9 mouse cellular contexts compared by ENCODE assay signal in the genomic region with DNA sequence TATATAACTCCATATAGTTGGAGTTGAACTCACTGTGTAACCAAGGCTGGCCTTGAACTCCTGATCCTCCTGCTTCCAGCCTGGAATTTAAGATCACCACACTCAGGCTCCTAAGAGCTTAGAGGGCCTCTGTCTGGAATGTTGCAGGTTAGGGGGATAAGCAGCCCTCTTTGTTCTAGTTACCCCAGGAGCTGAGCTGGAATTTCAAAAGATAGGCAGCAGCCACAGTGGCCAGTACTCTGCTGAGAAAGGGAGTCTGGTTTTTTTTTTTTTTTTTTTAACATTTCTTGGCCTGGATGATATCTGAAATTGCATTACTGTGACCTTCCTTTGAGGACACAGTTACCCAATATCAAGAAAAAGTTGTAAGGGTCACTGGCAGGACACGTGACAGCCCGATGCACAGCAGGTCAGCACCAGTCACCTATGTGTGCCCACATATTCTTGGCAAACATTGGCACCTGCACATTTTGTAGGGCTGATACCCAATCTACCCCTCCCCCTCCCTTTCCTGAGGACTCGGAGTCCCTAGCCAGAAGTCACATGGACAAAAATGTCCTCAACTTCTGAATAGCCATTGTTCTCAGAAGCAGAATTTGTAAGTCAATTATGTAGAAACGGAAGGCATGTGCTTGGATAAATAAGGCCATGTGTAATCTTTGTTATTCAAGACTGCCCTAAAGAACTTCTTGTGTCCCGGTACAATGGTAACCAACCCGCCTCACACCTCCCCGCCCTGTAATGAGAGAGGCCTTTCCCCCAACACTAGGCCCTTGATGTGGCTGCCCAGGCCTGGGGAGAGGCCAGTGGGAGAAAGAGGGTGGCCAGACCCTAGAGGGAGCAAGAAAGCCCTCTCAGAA. TPM values are rescaled to one million over a fixed set of nuclear protein-coding genes. Genes with fewer than 3 reads are reported as not detected.
DNase-seq lines count a peak whose midpoint lies in the region; ATAC-seq and TF ChIP-seq lines count a peak whose summit lies in the region.
"Had no signal": no experiment of that assay in that cellular context is flagged by ENCODE, and none has a peak within 500 bp of the region (broad histone marks: within the 10 kb centered on the region; RNA-seq: fewer than 3 reads in every experiment).

No protein-coding gene starts in this region.

- ATAC-seq in forebrain, embryonic 13.5 days = peak; percentile 43; the same call in 1 of the 2 replicates
- ATAC-seq in neural tube, embryonic 14.5 days (ENCODE audit: low read depth) = peak; percentile 54; the same call in 1 of the 2 replicates

- TF ChIP-seq EP300 in ES-Bruce4 (IDR thresholded peaks at IDR 0.05; ENCODE audit: insufficient read depth, low read depth, low read length) = peak; percentile 94

- H3K27ac ChIP-seq in ES-Bruce4 (ENCODE audit: insufficient read depth, low read length) = peak overlapping the region; percentile 94
- peak overlapping the region; percentile 63; the same call in 1 of the 2 replicates for H3K27ac ChIP-seq in forebrain, embryonic 13.5 days
- H3K27ac ChIP-seq in hindbrain, embryonic 10.5 days = peak overlapping the region; percentile 85
- no peak overlapping the region for H3K27ac ChIP-seq in neural tube, embryonic 14.5 days (ENCODE audit: low read depth, low read length)
- H3K27ac ChIP-seq: liver, embryonic 15.5 days had no signal

- no peak for TF ChIP-seq CTCF in ES-Bruce4 (IDR thresholded peaks at IDR 0.05; ENCODE audit: low read depth, low read length)

- H3K9me3 ChIP-seq in ES-Bruce4 (replicated peaks; ENCODE audit: control insufficient read depth, insufficient read depth, low read length, poor library complexity, severe bottlenecking) = no peaks in the 10 kb centered on the region
- H3K9me3 ChIP-seq in forebrain, embryonic 13.5 days (replicated peaks) = no peaks in the 10 kb centered on the region
- H3K9me3 ChIP-seq in hindbrain, embryonic 10.5 days = no peaks in the 10 kb centered on the region
- H3K9me3 ChIP-seq in neural tube, embryonic 14.5 days (ENCODE audit: control insufficient read depth, low read length) = no peaks in the 10 kb centered on the region
- H3K9me3 ChIP-seq: liver, embryonic 15.5 days had no signal

- no peak overlapping the region for H3K4me3 ChIP-seq in ES-Bruce4 (ENCODE audit: low read depth, low read length)
- H3K4me3 ChIP-seq in forebrain, embryonic 13.5 days = no peak overlapping the region
- H3K4me3 ChIP-seq in hindbrain, embryonic 10.5 days = no peak overlapping the region
- H3K4me3 ChIP-seq in neural tube, embryonic 14.5 days (ENCODE audit: low read depth, low read length) = no peak overlapping the region
- H3K4me3 ChIP-seq: liver, embryonic 15.5 days had no signal

- 13% methylated on average over 7 of the region's 7 CpGs for WGBS in forebrain, embryonic 13.5 days
- 13% methylated on average over 7 of the region's 7 CpGs for WGBS in hindbrain, embryonic 10.5 days
- WGBS in neural tube, embryonic 14.5 days = 19% methylated on average over 7 of the region's 7 CpGs

- H3K9ac ChIP-seq in ES-Bruce4 (ENCODE audit: low read depth, poor library complexity, severe bottlenecking) = no peak overlapping the region
- no peak overlapping the region for H3K9ac ChIP-seq in forebrain, embryonic 13.5 days
- no peak overlapping the region for H3K9ac ChIP-seq in neural tube, embryonic 14.5 days (replicated peaks; ENCODE audit: low read depth, low read length)
- H3K9ac ChIP-seq: liver, embryonic 15.5 days had no signal

- TF ChIP-seq POLR2A in ES-Bruce4 (IDR thresholded peaks at IDR 0.05; ENCODE audit: insufficient read depth, low read length) = no peak

- H3K4me2 ChIP-seq in forebrain, embryonic 13.5 days = no peak overlapping the region
- no peak overlapping the region for H3K4me2 ChIP-seq in neural tube, embryonic 14.5 days (ENCODE audit: low read depth, low read length)

- H3K27me3 ChIP-seq in ES-Bruce4 (ENCODE audit: control insufficient read depth, insufficient read depth, low read length, poor library complexity, severe bottlenecking) = no peaks in the 10 kb centered on the region
- H3K27me3 ChIP-seq in forebrain, embryonic 13.5 days = no peaks in the 10 kb centered on the region
- peaks cover 12% of the 10 kb centered on the region for H3K27me3 ChIP-seq in hindbrain, embryonic 10.5 days (ENCODE audit: insufficient read depth, poor library complexity, severe bottlenecking)
- H3K27me3 ChIP-seq in neural tube, embryonic 14.5 days (ENCODE audit: control insufficient read depth, insufficient read depth, low read length) = no peaks in the 10 kb centered on the region
- H3K27me3 ChIP-seq: liver, embryonic 15.5 days had no signal

- H3K4me1 ChIP-seq in ES-Bruce4 (ENCODE audit: control insufficient read depth, insufficient read depth, low read length) = peaks cover 5% of the 10 kb centered on the region
- H3K4me1 ChIP-seq in forebrain, embryonic 13.5 days = peaks cover 14% of the 10 kb centered on the region
- peaks cover 36% of the 10 kb centered on the region for H3K4me1 ChIP-seq in hindbrain, embryonic 10.5 days (replicated peaks)
- no peaks in the 10 kb centered on the region for H3K4me1 ChIP-seq in neural tube, embryonic 14.5 days (ENCODE audit: control insufficient read depth, insufficient read depth, low read length)

- no peaks in the 10 kb centered on the region for H3K36me3 ChIP-seq in ES-Bruce4 (ENCODE audit: control insufficient read depth, insufficient read depth, low read length, poor library complexity, severe bottlenecking)
- H3K36me3 ChIP-seq in forebrain, embryonic 13.5 days (ENCODE audit: poor library complexity, severe bottlenecking) = no peaks in the 10 kb centered on the region
- no peaks in the 10 kb centered on the region for H3K36me3 ChIP-seq in hindbrain, embryonic 10.5 days
- H3K36me3 ChIP-seq in neural tube, embryonic 14.5 days (ENCODE audit: control insufficient read depth, insufficient read depth, low read length) = no peaks in the 10 kb centered on the region
- H3K36me3 ChIP-seq: liver, embryonic 15.5 days had no signal

- peak; percentile 24 for DNase-seq in MN1 (ENCODE audit: low spot score)
- DNase-seq in hindbrain, embryonic 10.5 days (ENCODE audit: low spot score) = peak; percentile 63
- DNase-seq in left cerebral cortex, adult 9 months (ENCODE audit: low spot score in 2 of 2) = peak; percentile 45 to 47
- no peak for DNase-seq in urinary bladder, postnatal 36 days (ENCODE audit: low spot score in 2 of 2)
- DNase-seq in urinary bladder, adult 2 months (ENCODE audit: low spot score) = no peak

RNA-seq across cellular contexts. Expression of a gene that starts 1.1 kb away (rescaled TPM):
- polyA plus RNA-seq in ES-Bruce4 (2011; ENCODE audit: insufficient read depth, insufficient read length, low read depth, missing spikeins) = 104 and 111 TPM in 2 replicates
- 38.3 and 43.1 TPM in 2 replicates for polyA plus RNA-seq in forebrain, embryonic 13.5 days (2015; fragmentation: Nextera tagmentation; extraction: Ambion mirVana)
- 28.2 and 36.7 TPM in 2 replicates for polyA plus RNA-seq in hindbrain, embryonic 10.5 days (2016; fragmentation: Nextera tagmentation; extraction: Ambion mirVana)
- 19.4 and 36.2 TPM in 2 replicates for polyA plus RNA-seq in neural tube, embryonic 14.5 days (2014; fragmentation: Nextera tagmentation; extraction: Ambion mirVana)
- 104 and 112 TPM in 2 replicates for polyA plus RNA-seq in urinary bladder, adult 2 months (2012; rRNA removed)

Comparison
In these comparisons a context has a peak if more than half of its experiments do, and no peak if none do; other contexts are left out.
1. DNase-seq: peak in MN1 (single experiment), hindbrain, embryonic 10.5 days (single experiment) and left cerebral cortex, adult 9 months (2 of 2); none in urinary bladder, postnatal 36 days (0 of 2) and urinary bladder, adult 2 months (single experiment).